Mouse (Mus musculus) left cerebral cortex, adult 2 months (tissue): Measurements from ENCODE around the gene Rd3. TPM values are rescaled to one million over a fixed set of nuclear protein-coding genes. Genes with fewer than 3 reads are reported as not detected.

Experiments used
- DNase-seq, 2 experiments: peaks; one replicate each; pipeline ENCODE4 v3.0.0; 2021 to 2022; ENCODE audit warnings: low spot score in 2 of 2, mixed read lengths in 1 of 2; ENCODE audit errors: extremely low spot score in 1 of 2
- H3K27ac ChIP-seq: fragments of 200-600 bp; 2 replicates; pipeline ENCODE4 v1.8.1; 2022
- H3K4me3 ChIP-seq: fragments of 200-600 bp; 2 replicates; pipeline ENCODE4 v1.8.1; 2022
- CTCF ChIP-seq: fragments of 200-600 bp; IDR thresholded peaks from 2 replicates; pipeline ENCODE4 v1.8.1; 2022; ENCODE audit warnings: antibody characterized with exemption, mild to moderate bottlenecking, moderate library complexity
- intact Hi-C: fragments of 180-260 bp; cut with DNase I; formaldehyde crosslinking; loops from one replicate; pipeline ENCODE4 v1.15.1; 2025
- total RNA-seq, 2 experiments: library from RNA; stranded (reverse); gene quantifications; 2 replicates each; pipeline ENCODE4 v1.2.3; 2021

Gene Rd3
- total RNA-seq, 2 experiments from 2014 or later: 0.18 to 0.21 TPM

DNA sequence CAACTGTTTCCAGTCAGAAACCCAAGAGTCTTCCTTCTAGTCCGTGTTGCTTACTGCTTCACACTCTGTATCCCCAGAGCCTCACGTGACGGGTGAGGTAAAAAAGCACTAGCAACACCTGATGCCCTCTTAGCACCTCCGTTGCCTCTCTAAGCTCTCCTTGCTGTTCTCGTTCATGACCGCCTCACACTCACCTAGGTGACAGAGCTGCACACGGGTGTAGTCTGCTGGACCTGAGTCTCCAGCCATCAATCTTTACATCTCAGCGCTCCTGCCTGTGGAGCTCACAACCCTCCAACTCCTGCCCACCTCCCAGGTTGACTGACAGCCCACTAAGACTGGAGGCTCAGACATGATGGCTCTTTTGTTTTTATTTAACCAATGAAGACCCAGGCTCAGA is 29.4 kb upstream of the Rd3 start:
- no peak for TF ChIP-seq CTCF
- no peak overlapping the region for H3K4me3 ChIP-seq
- no peak for DNase-seq
- no peak overlapping the region for H3K27ac ChIP-seq
- intact Hi-C loops: no loop called here

DNA sequence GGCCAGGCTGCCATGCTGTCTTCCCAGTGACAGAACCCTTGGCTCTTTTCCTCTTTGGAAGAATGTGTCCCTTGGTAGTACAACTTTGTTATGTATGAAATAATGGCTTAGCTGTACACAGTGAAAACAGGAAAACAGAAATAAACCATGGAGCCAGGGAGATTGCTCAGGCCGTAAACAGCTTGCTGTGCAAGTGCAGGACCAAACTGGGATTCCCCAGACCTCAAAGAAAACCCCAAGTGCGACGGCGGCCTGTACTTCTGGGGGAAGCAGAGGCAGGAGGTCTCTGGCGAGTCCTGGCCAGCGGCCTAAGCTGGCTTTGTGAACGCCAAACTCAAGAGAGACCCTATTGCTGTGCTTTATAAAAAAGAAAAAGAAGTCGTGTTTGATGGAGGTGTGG is 28.6 kb upstream of the Rd3 start:
- intact Hi-C loops: no loop called here
- H3K27ac ChIP-seq: no peak overlapping the region
- no peak overlapping the region for H3K4me3 ChIP-seq
- no peak for TF ChIP-seq CTCF
- no peak for DNase-seq

DNA sequence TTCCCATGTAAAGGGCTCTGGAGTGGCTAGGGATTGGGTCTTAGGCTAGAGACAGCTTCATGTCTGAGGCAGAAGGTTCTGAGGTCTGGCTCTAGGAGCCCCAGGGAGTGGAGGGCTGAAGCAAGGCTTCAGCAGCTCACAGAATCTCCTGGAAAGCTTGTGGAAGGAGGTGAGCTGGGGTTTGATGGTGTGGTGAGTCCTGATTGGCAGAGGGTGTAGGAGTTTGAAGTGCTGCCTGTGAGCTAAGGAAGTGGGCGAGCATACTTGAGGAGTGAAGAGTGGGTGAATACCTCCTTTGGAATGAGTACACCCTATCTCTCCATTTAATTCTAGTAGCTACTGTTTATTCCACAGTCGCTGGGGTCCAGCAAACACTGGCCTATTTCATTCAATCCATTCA is 26.6 kb upstream of the Rd3 start:
- H3K27ac ChIP-seq: peak overlapping the region; percentile 30; the same call in 1 of the 2 replicates
- DNase-seq: no peak
- TF ChIP-seq CTCF: no peak
- no peak overlapping the region for H3K4me3 ChIP-seq
- intact Hi-C loops: loop anchor here (5.0 kb wide), 1 partner anchor 43 kb away; the partner anchor contains the start of gene Slc30a1

DNA sequence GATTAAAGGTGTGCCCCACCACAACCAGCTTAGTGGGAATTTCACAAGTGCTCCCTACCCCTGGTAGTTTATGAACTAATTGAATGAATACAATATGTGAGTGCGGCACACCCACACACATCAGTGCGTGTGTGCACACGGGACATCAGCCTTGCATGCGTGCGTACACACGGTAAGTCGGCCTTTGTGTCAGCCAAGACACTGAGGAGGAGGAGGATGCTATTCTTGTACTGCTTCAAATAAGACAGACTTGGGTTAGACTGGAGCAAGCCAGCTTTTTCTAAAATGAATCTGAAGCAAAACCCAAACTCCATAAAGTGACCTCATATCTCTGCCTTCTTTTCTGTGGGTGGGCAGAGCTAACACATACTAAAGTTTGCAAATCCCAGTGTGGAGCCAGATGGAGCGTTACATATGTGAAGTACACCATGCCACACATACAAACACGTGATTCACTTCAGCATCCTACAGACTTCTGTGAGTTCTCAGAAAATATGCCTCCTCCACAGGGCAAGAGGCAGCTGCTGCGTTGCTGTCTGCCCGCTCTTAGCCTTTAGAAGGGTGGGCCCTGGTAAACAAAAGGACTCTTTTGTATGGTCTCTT is 24.3 kb upstream of the Rd3 start:
- no peak overlapping the region for H3K4me3 ChIP-seq
- no peak for TF ChIP-seq CTCF
- H3K27ac ChIP-seq: peak overlapping the region; percentile 60; the same call in 1 of the 2 replicates
- intact Hi-C loops: loop anchor here (2.0 to 5.0 kb wide), 3 partner anchors 46 to 342 kb away; partner anchors contain the start of gene Slc30a1
- DNase-seq: peak; percentile 28 to 58

DNA sequence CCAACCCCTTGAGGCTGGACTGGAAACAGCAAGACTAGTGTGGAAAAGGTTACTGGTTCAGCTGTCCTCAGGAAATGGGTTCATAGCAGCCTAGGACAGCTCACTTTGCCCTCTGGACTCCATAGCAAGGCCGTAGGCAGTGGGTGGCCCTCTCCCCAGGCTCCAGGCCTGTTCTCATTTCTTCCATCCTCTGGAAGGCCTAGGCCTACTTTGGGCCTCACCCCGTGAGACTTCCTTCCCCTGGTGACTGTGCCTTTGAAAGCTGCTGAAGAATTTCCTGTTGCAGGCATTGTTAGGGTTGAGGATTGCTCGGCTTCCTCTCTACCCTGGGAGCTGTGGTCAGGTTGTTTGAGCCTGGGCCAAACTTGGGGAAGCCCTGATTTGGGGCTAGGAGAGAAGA is 22.1 kb upstream of the Rd3 start:
- intact Hi-C loops: no loop called here
- H3K27ac ChIP-seq: peak overlapping the region; percentile 22; the same call in 1 of the 2 replicates
- DNase-seq: no peak
- no peak overlapping the region for H3K4me3 ChIP-seq
- no peak for TF ChIP-seq CTCF

DNA sequence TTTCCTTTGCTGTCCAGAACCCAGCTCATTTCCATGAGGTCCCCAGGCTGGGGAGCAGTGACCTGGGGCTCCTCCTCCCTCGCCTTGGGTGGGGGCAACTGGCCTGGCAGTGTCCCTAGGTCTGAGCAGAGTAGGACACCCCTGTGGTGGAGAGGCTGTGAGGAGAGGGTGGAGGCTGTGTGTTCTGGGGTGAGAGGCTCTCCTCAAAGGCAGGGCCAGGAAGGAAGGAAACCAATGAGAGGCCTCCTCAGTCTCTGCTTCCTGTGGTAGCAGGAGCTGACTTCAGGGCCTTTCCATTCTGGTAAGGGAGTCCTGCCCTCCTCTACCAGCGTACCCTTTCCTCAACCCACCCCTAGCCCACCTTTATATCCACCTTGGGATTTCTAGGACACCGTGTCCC is 20.9 kb upstream of the Rd3 start:
- intact Hi-C loops: no loop called here
- Histone ChIP-seq H3K27ac (peak overlapping the region; percentile 64), H3K4me3 (no peak overlapping the region)
- TF ChIP-seq CTCF: no peak
- no peak for DNase-seq

DNA sequence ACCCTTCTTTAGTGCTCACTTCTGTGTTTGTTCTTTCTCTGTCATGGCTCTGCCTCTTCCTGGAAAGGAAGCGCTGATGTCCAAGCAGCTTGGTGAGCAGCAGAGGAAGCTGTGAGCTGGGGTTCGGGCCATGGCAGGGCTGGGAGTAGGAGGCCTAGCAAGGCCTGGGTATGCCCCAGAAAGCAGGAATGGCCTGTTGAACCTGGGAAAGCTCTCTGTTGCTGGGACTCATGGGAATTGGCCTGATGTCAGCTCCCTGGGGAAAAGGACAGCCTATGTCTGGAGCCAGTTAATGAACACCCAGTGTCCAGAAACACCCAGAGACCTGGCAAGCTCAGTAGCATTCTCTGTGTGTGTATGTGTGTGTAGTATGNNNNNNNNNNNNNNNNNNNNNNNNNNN is 20.3 kb upstream of the Rd3 start:
- no peak overlapping the region for H3K4me3 ChIP-seq
- TF ChIP-seq CTCF: no peak
- DNase-seq: no peak
- H3K27ac ChIP-seq: peak overlapping the region; percentile 64
- intact Hi-C loops: no loop called here

DNA sequence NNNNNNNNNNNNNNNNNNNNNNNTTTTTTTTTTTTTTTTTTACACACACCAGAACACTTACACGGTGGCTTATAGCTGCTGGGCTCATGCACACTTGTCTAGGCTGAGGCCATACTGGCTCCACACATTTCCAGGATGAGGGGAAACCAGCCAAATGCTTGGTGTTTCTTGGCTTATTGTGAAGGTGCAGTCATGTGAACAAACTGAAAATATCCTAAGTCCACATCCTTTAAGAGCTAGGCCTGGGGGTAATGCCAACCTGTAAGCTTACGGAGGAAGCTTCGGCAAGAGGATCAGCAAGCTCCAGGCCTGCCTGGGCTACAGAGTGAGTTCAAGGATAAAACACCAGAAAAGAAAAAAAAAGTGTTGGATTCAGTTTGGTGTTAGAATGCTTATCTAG is 19.8 kb upstream of the Rd3 start:
- H3K4me3 ChIP-seq: no peak overlapping the region
- TF ChIP-seq CTCF: no peak
- DNase-seq: no peak
- intact Hi-C loops: no loop called here
- no peak overlapping the region for H3K27ac ChIP-seq

DNA sequence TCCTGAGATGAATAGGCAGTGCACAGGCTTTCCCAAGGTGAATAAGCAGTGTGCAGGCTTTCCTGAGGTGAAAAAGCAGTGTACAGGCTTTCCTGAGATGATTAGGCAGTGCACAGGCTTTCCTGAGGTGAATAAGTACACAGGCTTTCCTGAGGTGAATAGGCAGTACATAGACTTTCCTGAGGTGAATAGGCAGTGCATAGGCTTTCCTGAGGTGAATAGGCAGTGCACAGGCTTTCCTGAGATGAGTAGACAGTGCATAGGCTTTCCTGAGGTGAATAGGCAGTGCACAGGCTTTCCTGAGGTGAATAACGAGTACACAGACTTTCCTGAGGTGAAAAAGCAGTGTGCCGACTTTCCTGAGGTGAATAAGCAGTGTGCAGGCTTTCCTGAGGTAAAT is 16.2 kb upstream of the Rd3 start:
- intact Hi-C loops: no loop called here
- no peak for DNase-seq
- Histone ChIP-seq H3K27ac (no peak overlapping the region), H3K4me3 (no peak overlapping the region)
- TF ChIP-seq CTCF: no peak

DNA sequence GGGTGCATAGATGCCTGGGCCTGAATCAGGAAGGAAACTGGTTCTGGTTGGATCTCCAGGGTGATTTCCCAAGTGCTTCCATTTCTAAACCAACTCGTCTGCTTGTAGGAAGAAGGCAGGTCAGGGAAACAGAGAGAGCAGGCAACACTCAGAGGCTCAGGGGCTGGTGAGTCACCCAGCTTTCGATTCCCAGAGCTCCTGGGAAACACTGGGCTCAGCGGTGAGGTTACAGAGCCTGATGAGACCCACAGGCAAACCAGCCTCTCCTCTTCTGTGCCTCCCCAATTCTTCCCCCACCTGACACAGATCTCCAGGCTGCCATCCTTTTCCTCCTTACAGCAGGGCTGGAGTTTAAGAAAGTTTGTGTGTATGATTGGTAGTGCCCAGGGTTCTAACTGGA is 13.8 kb upstream of the Rd3 start:
- intact Hi-C loops: no loop called here

DNA sequence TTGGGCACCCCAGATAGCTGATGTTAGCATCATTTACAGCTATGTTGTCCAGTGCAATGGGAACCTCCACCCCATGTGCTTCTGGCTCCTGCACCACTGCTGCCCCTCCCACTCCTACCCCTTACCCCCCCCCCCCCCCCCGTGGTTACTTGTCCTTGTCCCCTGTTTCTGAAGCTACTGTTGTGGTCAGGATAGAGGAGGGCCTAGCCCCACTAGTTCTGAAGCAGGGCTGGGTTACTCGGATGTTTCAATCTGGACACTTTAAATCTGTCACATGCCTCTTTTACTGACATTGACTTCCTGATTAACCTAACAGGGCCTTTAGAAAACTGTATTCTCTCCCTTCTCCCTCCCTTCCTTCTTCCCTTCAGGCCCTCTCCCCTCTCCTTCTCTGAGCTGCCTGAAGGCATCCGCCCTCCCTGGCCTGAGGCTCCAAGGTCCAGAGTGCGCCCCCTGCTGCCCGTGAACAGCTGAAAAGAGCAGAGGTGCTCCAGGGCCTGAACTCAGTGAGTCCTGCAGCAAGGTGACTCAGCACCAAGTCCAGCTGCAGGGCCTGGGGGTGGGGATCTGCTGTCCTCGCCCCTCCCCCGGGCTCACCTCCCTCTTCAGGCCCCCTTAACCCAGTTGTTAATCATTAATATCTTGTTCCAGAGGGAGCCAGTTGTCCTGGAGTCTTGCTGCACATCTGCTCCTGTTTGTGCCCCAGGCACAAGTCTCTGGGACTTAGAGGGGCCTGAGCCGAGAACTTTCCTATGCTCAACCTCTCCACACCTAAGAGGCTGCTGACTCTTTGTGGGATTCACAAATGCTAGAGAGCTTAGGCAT is 13.0 kb upstream of the Rd3 start:
- peak; percentile 89 for TF ChIP-seq CTCF
- DNase-seq: peak; percentile 79 to 83
- Histone ChIP-seq H3K4me3 (no peak overlapping the region), H3K27ac (no peak overlapping the region)
- intact Hi-C loops: loop anchor here (1.0 kb wide), 1 partner anchor 129 kb away; no protein-coding TSS in a partner anchor

More for the DNA sequence above, 13.8 kb upstream of the Rd3 start:
- H3K27ac ChIP-seq: no peak overlapping the region
- H3K4me3 ChIP-seq: no peak overlapping the region
- no peak for TF ChIP-seq CTCF
- DNase-seq: no peak

DNA sequence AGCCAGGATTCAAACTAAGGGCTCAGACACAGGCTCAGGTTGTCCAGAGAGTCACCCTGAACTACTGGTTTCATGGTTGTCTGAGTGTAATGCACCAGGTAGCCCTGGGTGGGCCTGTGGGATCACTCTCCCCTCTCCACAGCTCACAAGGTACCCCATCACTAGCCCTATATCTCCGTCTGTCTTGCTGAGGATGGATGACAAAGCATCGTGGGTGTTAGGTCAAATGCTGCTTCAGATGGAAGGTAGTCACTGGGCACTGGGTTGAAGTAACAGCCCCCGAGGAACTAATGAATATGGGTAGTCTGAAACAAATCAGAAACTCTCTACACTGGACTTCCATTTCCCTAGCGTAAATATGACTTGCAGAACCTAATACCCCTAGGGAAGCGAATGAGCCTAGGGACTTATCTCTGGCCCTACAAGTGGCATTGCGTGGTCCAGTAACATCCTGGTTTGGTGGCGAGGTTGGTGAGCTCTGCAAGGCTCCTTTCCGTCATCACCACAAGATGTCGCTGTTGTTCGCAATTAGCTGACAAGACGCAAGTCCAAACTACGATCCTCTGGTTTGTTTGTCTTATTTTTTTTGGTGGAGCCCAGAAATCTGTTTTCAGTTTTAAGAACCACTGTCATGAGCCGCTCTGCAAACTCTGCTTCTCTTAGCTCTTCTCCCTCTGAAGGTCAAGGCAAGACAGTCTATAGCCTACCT is 12.2 kb upstream of the Rd3 start:
- DNase-seq: peak; percentile 74 to 80
- Histone ChIP-seq H3K27ac (no peak overlapping the region), H3K4me3 (no peak overlapping the region)
- peak; percentile 93 for TF ChIP-seq CTCF
- intact Hi-C loops: loop anchor here (1.0 kb wide), 2 partner anchors 128 to 130 kb away; no protein-coding TSS in a partner anchor
